ENCODE assay signal across 9 mouse cellular contexts in genomic region chr13:70586969-70587368, GRCm38 (mm10). TPM values are rescaled to one million over a fixed set of nuclear protein-coding genes. Genes with fewer than 3 reads are reported as not detected.
DNase-seq lines count a peak whose midpoint lies in the region; ATAC-seq and TF ChIP-seq lines count a peak whose summit lies in the region.
"Had no signal": no experiment of that assay in that cellular context is flagged by ENCODE, and none has a peak within 500 bp of the region (broad histone marks: within the 10 kb centered on the region; RNA-seq: fewer than 3 reads in every experiment).

No protein-coding gene starts in this region.

- no peaks in the 10 kb centered on the region for H3K27me3 ChIP-seq in G1E (ENCODE audit: insufficient read depth, low read length)
- no peaks in the 10 kb centered on the region for H3K27me3 ChIP-seq in lung, embryonic 14.5 days (ENCODE audit: insufficient read depth, low read length)
- H3K27me3 ChIP-seq: liver, embryonic 13.5 days had no signal

- H3K4me2 ChIP-seq in lung, embryonic 14.5 days = no peak overlapping the region
- H3K4me2 ChIP-seq: liver, embryonic 13.5 days had no signal

- no peaks in the 10 kb centered on the region for H3K9me3 ChIP-seq in G1E (replicated peaks)
- H3K9me3 ChIP-seq in lung, embryonic 14.5 days (ENCODE audit: low read depth, low read length) = no peaks in the 10 kb centered on the region
- H3K9me3 ChIP-seq: liver, embryonic 13.5 days had no signal

- no peak overlapping the region for H3K4me3 ChIP-seq in G1E (ENCODE audit: low read depth, low read length)
- no peak overlapping the region for H3K4me3 ChIP-seq in lung, embryonic 14.5 days (ENCODE audit: low read depth, low read length)
- H3K4me3 ChIP-seq: liver, embryonic 13.5 days had no signal

- TF ChIP-seq CTCF in G1E (IDR thresholded peaks at IDR 0.05; ENCODE audit: low read depth, low read length) = 0 out of 2 replicates have a peak, but pooled peaks have one; percentile 28
- TF ChIP-seq CTCF in lung, embryonic 14.5 days (IDR thresholded peaks at IDR 0.05; ENCODE audit: low read depth) = peak; percentile 80

- intact Hi-C loops in gastrocnemius, postnatal 36 days (cut with DNase I) = loop anchor here (10.0 kb wide), 1 partner anchor 892 kb away; no protein-coding TSS in a partner anchor

- no peak overlapping the region for H3K27ac ChIP-seq in lung, embryonic 14.5 days (ENCODE audit: low read depth)
- H3K27ac ChIP-seq: liver, embryonic 13.5 days had no signal

- no peak for ATAC-seq in G1E (ENCODE audit: extremely low read depth, insufficient number of reproducible peaks, low FRiP score, poor library complexity, severe bottlenecking)
- no peak for ATAC-seq in lung, embryonic 14.5 days (ENCODE audit: insufficient read depth)

- no peaks in the 10 kb centered on the region for H3K4me1 ChIP-seq in G1E (ENCODE audit: insufficient read depth, low read depth, low read length)
- no peaks in the 10 kb centered on the region for H3K4me1 ChIP-seq in lung, embryonic 14.5 days (ENCODE audit: insufficient read depth)
- H3K4me1 ChIP-seq: liver, embryonic 13.5 days had no signal

- H3K36me3 ChIP-seq in G1E (replicated peaks) = peaks cover 64% of the 10 kb centered on the region
- peaks cover 50% of the 10 kb centered on the region for H3K36me3 ChIP-seq in lung, embryonic 14.5 days (ENCODE audit: insufficient read depth)

- peak; percentile 28 for DNase-seq in gastrocnemius, adult 18-20 months (ENCODE audit: low spot score)
- DNase-seq in gastrocnemius, postnatal 36 days = no peak
- DNase-seq in G1E (ENCODE audit: low spot score) = peak; percentile 11
- peak; percentile 63 for DNase-seq in cerebellum, adult 9-10 months
- peak; percentile 44 to 65 for DNase-seq in frontal cortex, postnatal 14 days (ENCODE audit: low spot score in 2 of 2)
- peak; percentile 55 for DNase-seq in kidney, postnatal 14 days
- peak; percentile 71 for DNase-seq in lung, embryonic 14.5 days
- DNase-seq in right cerebral cortex, adult 2 months (ENCODE audit: low spot score in 2 of 2) = peak; percentile 82 to 87
- DNase-seq: liver, embryonic 13.5 days had no signal

- 67% methylated on average over 2 of the region's 2 CpGs for WGBS in lung, embryonic 14.5 days

- no peak overlapping the region for H3K9ac ChIP-seq in lung, embryonic 14.5 days
- H3K9ac ChIP-seq: liver, embryonic 13.5 days had no signal

RNA-seq across cellular contexts. Expression of gene Ice1, which starts 50.5 kb away (rescaled TPM):
- 10 to 100 TPM; 14.6 to 18.3 TPM for total RNA-seq in gastrocnemius, adult 18-20 months (2021)
- total RNA-seq in gastrocnemius, postnatal 36 days (2021) = 10 to 100 TPM; 13.6 to 14.5 TPM
- 48.5 and 51.5 TPM in 2 replicates for total RNA-seq in G1E (2014; fragmentation: Nextera tagmentation)
- total RNA-seq in G1E (2017) = 28.2 and 29.3 TPM in 2 replicates
- 6.4 and 9.6 TPM in 2 replicates for polyA plus RNA-seq in G1E (2012)
- 28.2 and 31.8 TPM in 2 replicates for polyA plus RNA-seq in lung, embryonic 14.5 days (2014; fragmentation: Nextera tagmentation; extraction: Ambion mirVana)

Comparison
In these comparisons a context has a peak if more than half of its experiments do, and no peak if none do; other contexts are left out.
1. DNase-seq: peak in gastrocnemius, adult 18-20 months (single experiment), G1E (single experiment), cerebellum, adult 9-10 months (single experiment), frontal cortex, postnatal 14 days (2 of 2), kidney, postnatal 14 days (single experiment), lung, embryonic 14.5 days (single experiment) and right cerebral cortex, adult 2 months (2 of 2); none in gastrocnemius, postnatal 36 days (0 of 2).